Mouse (Mus musculus): Measurements from ENCODE around the gene Fh1. TPM values are rescaled to one million over a fixed set of nuclear protein-coding genes. Genes with fewer than 3 reads are reported as not detected.

Fh1 gene
- polyA plus RNA-seq, 1 experiment from 2014 or later: 76.2 TPM

- Histone ChIP-seq H3K27me3 (no peaks in the 10 kb centered on the region), H3K27ac (no peak overlapping the region), H3K4me3 (no peak overlapping the region), H3K4me1 (no peaks in the 10 kb centered on the region), H3K9me3 (replicated peaks) (no peaks in the 10 kb centered on the region), H3K9ac (no peak overlapping the region), H3K4me2 (no peak overlapping the region), H3K36me3 (ENCODE audit: poor library complexity, severe bottlenecking) (peaks cover 76% of the 10 kb centered on the region)
- 97% methylated on average over 3 of the region's 3 CpGs for WGBS
- no peak for ATAC-seq
These were observed 16.7 kb downstream of the Fh1 start for GRCm38 (mm10) chr1:175608708-175609107.

- Histone ChIP-seq H3K4me1 (no peaks in the 10 kb centered on the region), H3K27ac (no peak overlapping the region), H3K9ac (no peak overlapping the region), H3K27me3 (no peaks in the 10 kb centered on the region), H3K4me2 (no peak overlapping the region), H3K9me3 (replicated peaks) (no peaks in the 10 kb centered on the region), H3K36me3 (ENCODE audit: poor library complexity, severe bottlenecking) (peaks cover 76% of the 10 kb centered on the region), H3K4me3 (no peak overlapping the region)
- no peak for ATAC-seq
- 90% methylated on average over 18 of the region's 18 CpGs for WGBS
These were observed 17.4 kb downstream of the Fh1 start for GRCm38 (mm10) chr1:175607838-175608585.

- no peak for ATAC-seq
- no peak overlapping the region for H3K27ac ChIP-seq
- no peaks in the 10 kb centered on the region for H3K9me3 ChIP-seq (replicated peaks)
- peaks cover 76% of the 10 kb centered on the region for H3K36me3 ChIP-seq (ENCODE audit: poor library complexity, severe bottlenecking)
- H3K4me2 ChIP-seq: no peak overlapping the region
- no peaks in the 10 kb centered on the region for H3K27me3 ChIP-seq
- no peak overlapping the region for H3K4me3 ChIP-seq
- no peak overlapping the region for H3K9ac ChIP-seq
- WGBS: 96% methylated on average over 6 of the region's 6 CpGs
- no peaks in the 10 kb centered on the region for H3K4me1 ChIP-seq
These were observed 18.1 kb downstream of the Fh1 start for GRCm38 (mm10) chr1:175607308-175607707.

- no peak overlapping the region for H3K27ac ChIP-seq
- H3K9ac ChIP-seq: no peak overlapping the region
- no peaks in the 10 kb centered on the region for H3K9me3 ChIP-seq (replicated peaks)
- H3K36me3 ChIP-seq (ENCODE audit: poor library complexity, severe bottlenecking): peaks cover 58% of the 10 kb centered on the region
- no peaks in the 10 kb centered on the region for H3K27me3 ChIP-seq
- WGBS: 67% methylated on average over 6 of the region's 6 CpGs
- H3K4me2 ChIP-seq: no peak overlapping the region
- ATAC-seq: 0 out of 2 replicates have a peak, but pooled peaks have one; percentile 25
- no peaks in the 10 kb centered on the region for H3K4me1 ChIP-seq
- H3K4me3 ChIP-seq: no peak overlapping the region
These were observed 22.0 kb downstream of the Fh1 start for GRCm38 (mm10) chr1:175603390-175603789.

- Histone ChIP-seq H3K27me3 (no peaks in the 10 kb centered on the region), H3K4me3 (no peak overlapping the region), H3K9ac (no peak overlapping the region), H3K4me1 (no peaks in the 10 kb centered on the region), H3K36me3 (ENCODE audit: poor library complexity, severe bottlenecking) (peaks cover 46% of the 10 kb centered on the region), H3K9me3 (replicated peaks) (no peaks in the 10 kb centered on the region), H3K27ac (no peak overlapping the region), H3K4me2 (no peak overlapping the region)
- 94% methylated on average over 11 of the region's 11 CpGs for WGBS
- no peak for ATAC-seq
These were observed 23.2 kb downstream of the Fh1 start for GRCm38 (mm10) chr1:175602231-175602630.

- Histone ChIP-seq H3K4me2 (no peak overlapping the region), H3K4me1 (no peaks in the 10 kb centered on the region), H3K9me3 (replicated peaks) (no peaks in the 10 kb centered on the region), H3K27ac (no peak overlapping the region), H3K4me3 (no peak overlapping the region), H3K27me3 (no peaks in the 10 kb centered on the region), H3K36me3 (ENCODE audit: poor library complexity, severe bottlenecking) (no peaks in the 10 kb centered on the region), H3K9ac (no peak overlapping the region)
- ATAC-seq: no peak
- WGBS: 90% methylated on average over 1 of the region's 1 CpGs
These were observed 32.6 kb downstream of the Fh1 start for GRCm38 (mm10) chr1:175592832-175593231.

- Histone ChIP-seq H3K9ac (no peak overlapping the region), H3K36me3 (ENCODE audit: poor library complexity, severe bottlenecking) (no peaks in the 10 kb centered on the region), H3K4me1 (no peaks in the 10 kb centered on the region), H3K4me3 (no peak overlapping the region), H3K4me2 (no peak overlapping the region), H3K9me3 (replicated peaks) (no peaks in the 10 kb centered on the region), H3K27ac (no peak overlapping the region), H3K27me3 (no peaks in the 10 kb centered on the region)
- WGBS: 89% methylated on average over 5 of the region's 5 CpGs
- no peak for ATAC-seq
These were observed 38.8 kb downstream of the Fh1 start for GRCm38 (mm10) chr1:175586656-175587055.

- Histone ChIP-seq H3K27me3 (no peaks in the 10 kb centered on the region), H3K4me2 (no peak overlapping the region), H3K36me3 (ENCODE audit: poor library complexity, severe bottlenecking) (no peaks in the 10 kb centered on the region), H3K4me3 (no peak overlapping the region), H3K27ac (no peak overlapping the region), H3K4me1 (no peaks in the 10 kb centered on the region), H3K9me3 (replicated peaks) (no peaks in the 10 kb centered on the region), H3K9ac (no peak overlapping the region)
- WGBS: 77% methylated on average over 2 of the region's 2 CpGs
- ATAC-seq: no peak
These were observed 40.2 kb downstream of the Fh1 start for GRCm38 (mm10) chr1:175585267-175585666.

GRCm38 (mm10) chr1:175582799-175583198 is 42.6 kb downstream of the Fh1 start:
- no peaks in the 10 kb centered on the region for H3K36me3 ChIP-seq (ENCODE audit: poor library complexity, severe bottlenecking)
- no peaks in the 10 kb centered on the region for H3K9me3 ChIP-seq (replicated peaks)
- no peak for ATAC-seq
- no peak overlapping the region for H3K27ac ChIP-seq
- H3K4me3 ChIP-seq: no peak overlapping the region
- H3K4me1 ChIP-seq: no peaks in the 10 kb centered on the region
- H3K9ac ChIP-seq: no peak overlapping the region
- 89% methylated on average over 4 of the region's 4 CpGs for WGBS
- no peaks in the 10 kb centered on the region for H3K27me3 ChIP-seq
- H3K4me2 ChIP-seq: no peak overlapping the region

- no peak overlapping the region for H3K27ac ChIP-seq
- whole genome bisulfite sequencing: 89% methylated on average over 7 of the region's 7 CpGs
- H3K4me2 ChIP-seq: no peak overlapping the region
- H3K9me3 ChIP-seq (replicated peaks): no peaks in the 10 kb centered on the region
- H3K4me1 ChIP-seq: no peaks in the 10 kb centered on the region
- ATAC-seq: no peak
- H3K27me3 ChIP-seq: no peaks in the 10 kb centered on the region
- H3K9ac ChIP-seq: no peak overlapping the region
- no peaks in the 10 kb centered on the region for H3K36me3 ChIP-seq (ENCODE audit: poor library complexity, severe bottlenecking)
- H3K4me3 ChIP-seq: no peak overlapping the region
These were observed 45.1 kb downstream of the Fh1 start for GRCm38 (mm10) chr1:175580346-175580745.

- Histone ChIP-seq H3K4me2 (no peak overlapping the region), H3K27me3 (no peaks in the 10 kb centered on the region), H3K27ac (no peak overlapping the region), H3K36me3 (ENCODE audit: poor library complexity, severe bottlenecking) (no peaks in the 10 kb centered on the region), H3K9me3 (replicated peaks) (no peaks in the 10 kb centered on the region), H3K9ac (no peak overlapping the region), H3K4me1 (no peaks in the 10 kb centered on the region), H3K4me3 (no peak overlapping the region)
- ATAC-seq: peak; percentile 55; the same call in 1 of the 2 replicates
- 82% methylated on average over 9 of the region's 9 CpGs for WGBS
These were observed 45.7 kb downstream of the Fh1 start for GRCm38 (mm10) chr1:175579598-175580235.

- no peak for ATAC-seq
- H3K4me2 ChIP-seq: no peak overlapping the region
- H3K4me3 ChIP-seq: no peak overlapping the region
- H3K4me1 ChIP-seq: no peaks in the 10 kb centered on the region
- H3K27me3 ChIP-seq: no peaks in the 10 kb centered on the region
- WGBS: 96% methylated on average over 2 of the region's 2 CpGs
- H3K9me3 ChIP-seq (replicated peaks): no peaks in the 10 kb centered on the region
- no peak overlapping the region for H3K9ac ChIP-seq
- no peak overlapping the region for H3K27ac ChIP-seq
- no peaks in the 10 kb centered on the region for H3K36me3 ChIP-seq (ENCODE audit: poor library complexity, severe bottlenecking)
These were observed 46.9 kb downstream of the Fh1 start for GRCm38 (mm10) chr1:175578425-175579096.
